Mouse (Mus musculus) E14TG2a.4 (cell line): ENCODE data around the gene Pfn1.
A peak's percentile ranks its signal among the peaks of the same experiment; 100 is the strongest.

ENCODE experiments used
- CTCF ChIP-seq: conservative IDR thresholded peaks from 2 replicates; pipeline ENCODE4 v1.5.1; 2014; ENCODE audit warnings: low read length
- NANOG ChIP-seq: IDR thresholded peaks from 2 replicates; pipeline ENCODE4 v1.6.1; 2014; ENCODE audit warnings: borderline replicate concordance, low read length, mixed read lengths

GRCm38 (mm10) chr11:70623053-70623742 lies 31.2 kb downstream of the Pfn1 start:
- peak; percentile 52 for TF ChIP-seq CTCF
- TF ChIP-seq NANOG: no peak
